Mouse (Mus musculus): ENCODE measurements around the gene Stx5a. TPM values are rescaled to one million over a fixed set of nuclear protein-coding genes. Genes with fewer than 3 reads are reported as not detected.
A peak's percentile ranks its signal among the peaks of the same experiment; 100 is the strongest.

Gene Stx5a
- polyA plus RNA-seq, 1 experiment from 2014 or later: 128 TPM

- Histone ChIP-seq H3K27me3 (ENCODE audit: control insufficient read depth, insufficient read depth, low read length) (no peaks in the 10 kb centered on the region), H3K4me2 (replicated peaks; ENCODE audit: low read depth, low read length) (peak within 1 kb of the TSS; percentile 75), H3K36me3 (ENCODE audit: control insufficient read depth, insufficient read depth, low read length) (peaks cover 58% of the 10 kb centered on the region), H3K27ac (ENCODE audit: low read depth, low read length) (peak within 1 kb of the TSS; percentile 85), H3K9me3 (ENCODE audit: control insufficient read depth, low read length) (peaks cover under 1% of the 10 kb centered on the region; the same call in 1 of the 2 replicates), H3K4me3 (ENCODE audit: low read length) (peak within 1 kb of the TSS; percentile 84), H3K9ac (ENCODE audit: low read depth, low read length) (peak within 1 kb of the TSS; percentile 93), H3K4me1 (ENCODE audit: control insufficient read depth, insufficient read depth, low read length) (peaks cover 24% of the 10 kb centered on the region)
- ATAC-seq (ENCODE audit: low FRiP score, low TSS enrichment): 0 out of 2 replicates have a peak, but pooled peaks have one; percentile 38
- 33% methylated on average over 29 of the region's 29 CpGs for WGBS
These were observed 29.5 kb downstream of the Stx5a start, which contains the start of gene Tmem223 for GRCm38 (mm10) chr19:8770567-8771270. Gene Tmem223, plus strand, starts transcription at chr19:8770996.

GRCm38 (mm10) chr19:8772996-8773395 lies 31.8 kb downstream of the Stx5a start:
- H3K27ac ChIP-seq (ENCODE audit: low read depth, low read length): 0 out of 2 replicates have a peak overlapping the region, but pooled peaks have one; percentile 97
- H3K9me3 ChIP-seq (ENCODE audit: control insufficient read depth, low read length): no peaks in the 10 kb centered on the region
- peak overlapping the region; percentile 70; the same call in 1 of the 2 replicates for H3K4me3 ChIP-seq (ENCODE audit: low read length)
- peak overlapping the region; percentile 96; the same call in 1 of the 2 replicates for H3K9ac ChIP-seq (ENCODE audit: low read depth, low read length)
- H3K4me1 ChIP-seq (ENCODE audit: control insufficient read depth, insufficient read depth, low read length): peaks cover 25% of the 10 kb centered on the region
- 84% methylated on average over 5 of the region's 5 CpGs for WGBS
- peak overlapping the region; percentile 98 for H3K4me2 ChIP-seq (replicated peaks; ENCODE audit: low read depth, low read length)
- ATAC-seq (ENCODE audit: low FRiP score, low TSS enrichment): no peak
- H3K27me3 ChIP-seq (ENCODE audit: control insufficient read depth, insufficient read depth, low read length): no peaks in the 10 kb centered on the region
- H3K36me3 ChIP-seq (ENCODE audit: control insufficient read depth, insufficient read depth, low read length): peaks cover 40% of the 10 kb centered on the region

GRCm38 (mm10) chr19:8773409-8773808 lies 32.2 kb downstream of the Stx5a start:
- ATAC-seq (ENCODE audit: low FRiP score, low TSS enrichment): no peak
- 48% methylated on average over 6 of the region's 6 CpGs for WGBS
- peak overlapping the region; percentile 70 for H3K4me3 ChIP-seq (ENCODE audit: low read length)
- H3K9me3 ChIP-seq (ENCODE audit: control insufficient read depth, low read length): no peaks in the 10 kb centered on the region
- H3K4me1 ChIP-seq (ENCODE audit: control insufficient read depth, insufficient read depth, low read length): peaks cover 25% of the 10 kb centered on the region
- H3K27me3 ChIP-seq (ENCODE audit: control insufficient read depth, insufficient read depth, low read length): no peaks in the 10 kb centered on the region
- peak overlapping the region; percentile 98 for H3K4me2 ChIP-seq (replicated peaks; ENCODE audit: low read depth, low read length)
- H3K36me3 ChIP-seq (ENCODE audit: control insufficient read depth, insufficient read depth, low read length): peaks cover 40% of the 10 kb centered on the region
- peak overlapping the region; percentile 96; the same call in 1 of the 2 replicates for H3K9ac ChIP-seq (ENCODE audit: low read depth, low read length)
- H3K27ac ChIP-seq (ENCODE audit: low read depth, low read length): peak overlapping the region; percentile 97; the same call in 1 of the 2 replicates

- Histone ChIP-seq H3K27ac (ENCODE audit: low read depth, low read length) (peak within 1 kb of the TSS; percentile 97), H3K9ac (ENCODE audit: low read depth, low read length) (peak within 1 kb of the TSS; percentile 96), H3K27me3 (ENCODE audit: control insufficient read depth, insufficient read depth, low read length) (no peaks in the 10 kb centered on the region), H3K9me3 (ENCODE audit: control insufficient read depth, low read length) (no peaks in the 10 kb centered on the region), H3K4me3 (ENCODE audit: low read length) (peak within 1 kb of the TSS; percentile 70), H3K4me2 (replicated peaks; ENCODE audit: low read depth, low read length) (peak within 1 kb of the TSS; percentile 98), H3K4me1 (ENCODE audit: control insufficient read depth, insufficient read depth, low read length) (peaks cover 25% of the 10 kb centered on the region), H3K36me3 (ENCODE audit: control insufficient read depth, insufficient read depth, low read length) (peaks cover 33% of the 10 kb centered on the region)
- under 1% methylated on average over 68 of the region's 68 CpGs for WGBS
- peak; percentile 93 for ATAC-seq (ENCODE audit: low FRiP score, low TSS enrichment)
These were observed 33.0 kb downstream of the Stx5a start, which contains the start of gene Tmem179b for GRCm38 (mm10) chr19:8774086-8774835. Gene Tmem179b, minus strand, starts transcription at chr19:8774467.

- peak; percentile 29 for ATAC-seq (ENCODE audit: low FRiP score, low TSS enrichment)
- Histone ChIP-seq H3K9ac (ENCODE audit: low read depth, low read length) (peak overlapping the region; percentile 96), H3K4me1 (ENCODE audit: control insufficient read depth, insufficient read depth, low read length) (peaks cover 25% of the 10 kb centered on the region), H3K4me3 (ENCODE audit: low read length) (peak overlapping the region; percentile 70), H3K36me3 (ENCODE audit: control insufficient read depth, insufficient read depth, low read length) (peaks cover 30% of the 10 kb centered on the region), H3K4me2 (replicated peaks; ENCODE audit: low read depth, low read length) (peak overlapping the region; percentile 98), H3K9me3 (ENCODE audit: control insufficient read depth, low read length) (no peaks in the 10 kb centered on the region), H3K27me3 (ENCODE audit: control insufficient read depth, insufficient read depth, low read length) (no peaks in the 10 kb centered on the region), H3K27ac (ENCODE audit: low read depth, low read length) (peak overlapping the region; percentile 97)
- 6% methylated on average over 18 of the region's 20 CpGs for WGBS
These were observed 33.8 kb downstream of the Stx5a start for GRCm38 (mm10) chr19:8774951-8775421.

GRCm38 (mm10) chr19:8786008-8786781 lies 45.0 kb downstream of the Stx5a start, which contains the start of gene Taf6l:
Gene Taf6l, minus strand, starts transcription at chr19:8786417.
- no peaks in the 10 kb centered on the region for H3K27me3 ChIP-seq (ENCODE audit: control insufficient read depth, insufficient read depth, low read length)
- peak within 1 kb of the TSS; percentile 85 for H3K27ac ChIP-seq (ENCODE audit: low read depth, low read length)
- H3K9ac ChIP-seq (ENCODE audit: low read depth, low read length): peak within 1 kb of the TSS; percentile 78
- H3K4me1 ChIP-seq (ENCODE audit: control insufficient read depth, insufficient read depth, low read length): 0 out of 2 replicates have a peak, but pooled peaks cover 6% of the 10 kb centered on the region
- H3K36me3 ChIP-seq (ENCODE audit: control insufficient read depth, insufficient read depth, low read length): peaks cover 29% of the 10 kb centered on the region
- peak within 1 kb of the TSS; percentile 72 for H3K4me2 ChIP-seq (replicated peaks; ENCODE audit: low read depth, low read length)
- 1% methylated on average over 32 of the region's 32 CpGs for WGBS
- peak; percentile 99 for ATAC-seq (ENCODE audit: low FRiP score, low TSS enrichment)
- no peaks in the 10 kb centered on the region for H3K9me3 ChIP-seq (ENCODE audit: control insufficient read depth, low read length)
- peak within 1 kb of the TSS; percentile 76 for H3K4me3 ChIP-seq (ENCODE audit: low read length)

- no peak for ATAC-seq (ENCODE audit: low FRiP score, low TSS enrichment)
- Histone ChIP-seq H3K36me3 (ENCODE audit: control insufficient read depth, insufficient read depth, low read length) (peaks cover 18% of the 10 kb centered on the region), H3K4me1 (ENCODE audit: control insufficient read depth, insufficient read depth, low read length) (0 out of 2 replicates have a peak, but pooled peaks cover 6% of the 10 kb centered on the region), H3K9ac (ENCODE audit: low read depth, low read length) (no peak overlapping the region), H3K9me3 (ENCODE audit: control insufficient read depth, low read length) (no peaks in the 10 kb centered on the region), H3K27ac (ENCODE audit: low read depth, low read length) (no peak overlapping the region), H3K4me3 (ENCODE audit: low read length) (no peak overlapping the region), H3K27me3 (ENCODE audit: control insufficient read depth, insufficient read depth, low read length) (no peaks in the 10 kb centered on the region), H3K4me2 (replicated peaks; ENCODE audit: low read depth, low read length) (no peak overlapping the region)
- 29% methylated on average over 3 of the region's 3 CpGs for WGBS
These were observed 47.3 kb downstream of the Stx5a start for GRCm38 (mm10) chr19:8788521-8788920.

GRCm38 (mm10) chr19:8789171-8789570 lies 48.0 kb downstream of the Stx5a start:
- Histone ChIP-seq H3K27me3 (ENCODE audit: control insufficient read depth, insufficient read depth, low read length) (no peaks in the 10 kb centered on the region), H3K4me3 (ENCODE audit: low read length) (no peak overlapping the region), H3K9me3 (ENCODE audit: control insufficient read depth, low read length) (no peaks in the 10 kb centered on the region), H3K9ac (ENCODE audit: low read depth, low read length) (no peak overlapping the region), H3K4me2 (replicated peaks; ENCODE audit: low read depth, low read length) (no peak overlapping the region), H3K36me3 (ENCODE audit: control insufficient read depth, insufficient read depth, low read length) (peaks cover 19% of the 10 kb centered on the region), H3K27ac (ENCODE audit: low read depth, low read length) (no peak overlapping the region), H3K4me1 (ENCODE audit: control insufficient read depth, insufficient read depth, low read length) (0 out of 2 replicates have a peak, but pooled peaks cover 6% of the 10 kb centered on the region)
- 38% methylated on average over 1 of the region's 1 CpGs for WGBS
- ATAC-seq (ENCODE audit: low FRiP score, low TSS enrichment): no peak
